Mouse (Mus musculus) embryonic facial prominence, embryonic 12.5 days (tissue): ENCODE data around the gene Pde3a. TPM values are rescaled to one million over a fixed set of nuclear protein-coding genes. Genes with fewer than 3 reads are reported as not detected.

Experiments used
- ATAC-seq: fragments of 200-750 bp; cut with Nextera tagmentation; 2 replicates; pipeline ENCODE4 v1.8.0; 2017; ENCODE audit not compliant: insufficient number of reproducible peaks, insufficient read depth, low FRiP score, low TSS enrichment
- H3K27ac ChIP-seq: fragments of 300-500 bp; sonication (generic); 2 replicates; pipeline ENCODE4 v1.5.1; 2016; ENCODE audit warnings: mild to moderate bottlenecking
- H3K27me3 ChIP-seq: fragments of 300-500 bp; sonication (generic); 2 replicates; pipeline ENCODE4 v1.6.1; 2016; ENCODE audit warnings: mild to moderate bottlenecking, moderate library complexity
- H3K36me3 ChIP-seq: fragments of 300-500 bp; sonication (generic); 2 replicates; pipeline ENCODE4 v1.6.1; 2016; ENCODE audit warnings: mild to moderate bottlenecking
- H3K4me1 ChIP-seq: fragments of 300-500 bp; sonication (generic); 2 replicates; pipeline ENCODE4 v1.6.1; 2016
- H3K4me2 ChIP-seq: fragments of 300-500 bp; sonication (generic); replicated peaks from 2 replicates; pipeline ENCODE4 v1.6.1; 2016; ENCODE audit warnings: mild to moderate bottlenecking, moderate library complexity
- H3K4me3 ChIP-seq: fragments of 300-500 bp; sonication (generic); 2 replicates; pipeline ENCODE4 v1.5.1; 2016; ENCODE audit warnings: mild to moderate bottlenecking
- H3K9ac ChIP-seq: fragments of 300-500 bp; sonication (generic); 2 replicates; pipeline ENCODE4 v1.6.1; 2016; ENCODE audit warnings: mild to moderate bottlenecking, moderate library complexity
- H3K9me3 ChIP-seq: fragments of 300-500 bp; sonication (generic); 2 replicates; pipeline ENCODE4 v1.6.1; 2016; ENCODE audit warnings: mild to moderate bottlenecking, moderate library complexity
- WGBS: fragments of 180-500 bp; shearing (Covaris S2); methylation state at CpG from one replicate; pipeline ENCODE4 v1.1.7; 2016; 5-methylcytosine and 5-hydroxymethylcytosine counted together
- polyA plus RNA-seq: library from polyadenylated mRNA; unstranded; fragments of >200 nt; fragmentation: Nextera tagmentation; extraction: Ambion mirVana; gene quantifications from 2 replicates; pipeline ENCODE4 v1.2.1, GENCODE M21; 2016

The Pde3a gene
- polyA plus RNA-seq, 1 experiment from 2014 or later = 7.2 TPM

- H3K36me3 ChIP-seq = no peaks in the 10 kb centered on the region
- ATAC-seq = no peak
- H3K4me3 ChIP-seq = no peak overlapping the region
These were observed 276.7 kb downstream of the Pde3a start for GRCm38 (mm10) chr6:141525787-141526186.

GRCm38 (mm10) chr6:141530865-141531264 is 281.8 kb downstream of the Pde3a start:
- no peaks in the 10 kb centered on the region for H3K4me1 ChIP-seq
- H3K4me2 ChIP-seq = no peak overlapping the region
- no peak overlapping the region for H3K27ac ChIP-seq
- no peak overlapping the region for H3K9ac ChIP-seq
- H3K36me3 ChIP-seq = no peaks in the 10 kb centered on the region
- WGBS = 52% methylated on average over 6 of the region's 6 CpGs
- no peak for ATAC-seq
- H3K9me3 ChIP-seq = no peaks in the 10 kb centered on the region
- H3K4me3 ChIP-seq = no peak overlapping the region
- H3K27me3 ChIP-seq = no peaks in the 10 kb centered on the region

More at GRCm38 (mm10) chr6:141525787-141526186, 276.7 kb downstream of the Pde3a start:
- H3K27me3 ChIP-seq = no peaks in the 10 kb centered on the region
- no peak overlapping the region for H3K4me2 ChIP-seq
- no peak overlapping the region for H3K27ac ChIP-seq
- H3K4me1 ChIP-seq = no peaks in the 10 kb centered on the region
- H3K9me3 ChIP-seq = no peaks in the 10 kb centered on the region
- WGBS = 87% methylated on average over 1 of the region's 1 CpGs
- no peak overlapping the region for H3K9ac ChIP-seq

GRCm38 (mm10) chr6:141537298-141537697 is 288.2 kb downstream of the Pde3a start:
- 19% methylated on average over 3 of the region's 3 CpGs for WGBS
- no peaks in the 10 kb centered on the region; the same call in 1 of the 2 replicates for H3K4me1 ChIP-seq
- H3K36me3 ChIP-seq = no peaks in the 10 kb centered on the region
- H3K27ac ChIP-seq = no peak overlapping the region
- H3K4me3 ChIP-seq = no peak overlapping the region
- no peaks in the 10 kb centered on the region for H3K27me3 ChIP-seq
- no peak overlapping the region for H3K4me2 ChIP-seq
- H3K9ac ChIP-seq = no peak overlapping the region
- H3K9me3 ChIP-seq = no peaks in the 10 kb centered on the region
- ATAC-seq = no peak

- Histone ChIP-seq H3K4me3 (no peak overlapping the region), H3K27ac (no peak overlapping the region), H3K4me2 (no peak overlapping the region), H3K36me3 (no peaks in the 10 kb centered on the region), H3K9me3 (no peaks in the 10 kb centered on the region), H3K9ac (no peak overlapping the region), H3K4me1 (no peaks in the 10 kb centered on the region; the same call in 1 of the 2 replicates), H3K27me3 (no peaks in the 10 kb centered on the region)
- ATAC-seq = no peak
- WGBS = 79% methylated on average over 1 of the region's 1 CpGs
These were observed 292.1 kb downstream of the Pde3a start for GRCm38 (mm10) chr6:141541136-141541535.

GRCm38 (mm10) chr6:141543344-141543743 is 294.3 kb downstream of the Pde3a start:
- no peak overlapping the region for H3K27ac ChIP-seq
- H3K4me3 ChIP-seq = no peak overlapping the region
- no peak for ATAC-seq
- H3K36me3 ChIP-seq = no peaks in the 10 kb centered on the region
- WGBS = 63% methylated on average over 7 of the region's 7 CpGs
- no peaks in the 10 kb centered on the region for H3K9me3 ChIP-seq
- no peak overlapping the region for H3K4me2 ChIP-seq
- no peaks in the 10 kb centered on the region for H3K27me3 ChIP-seq
- no peaks in the 10 kb centered on the region for H3K4me1 ChIP-seq
- H3K9ac ChIP-seq = no peak overlapping the region
